Mouse (Mus musculus) intestine, embryonic 16.5 days (tissue): ENCODE measurements at regions not wholly inside any gene's neighbourhood (a gene's known extent, or its start where the extent isn't known, plus 50 kb on each side); places are given as distances from the start of the nearest gene placed in this dataset.

ENCODE experiments used
- ATAC-seq: fragments of 200-750 bp; cut with Nextera tagmentation; 2 replicates; pipeline ENCODE4 v1.8.0; 2017; ENCODE audit warnings: moderate TSS enrichment, moderate library complexity
- H3K27ac ChIP-seq: fragments of 300-500 bp; sonication (generic); 2 replicates; pipeline ENCODE4 v1.5.1; 2014; ENCODE audit warnings: mild to moderate bottlenecking, low read length
- H3K27me3 ChIP-seq: fragments of 300-500 bp; sonication (generic); replicated peaks from 2 replicates; pipeline ENCODE4 v1.6.1; 2014; ENCODE audit warnings: low read length, control low read depth, mixed read lengths; ENCODE audit not compliant: control insufficient read depth, insufficient read depth
- H3K36me3 ChIP-seq: fragments of 300-500 bp; sonication (generic); 2 replicates; pipeline ENCODE4 v1.6.1; 2014; ENCODE audit warnings: low read length, control low read depth; ENCODE audit not compliant: control insufficient read depth, insufficient read depth
- H3K4me1 ChIP-seq: fragments of 300-500 bp; sonication (generic); 2 replicates; pipeline ENCODE4 v1.6.1; 2014; ENCODE audit warnings: low read length, control low read depth, mixed read lengths; ENCODE audit not compliant: control insufficient read depth, insufficient read depth
- H3K4me2 ChIP-seq: fragments of 300-500 bp; sonication (generic); 2 replicates; pipeline ENCODE4 v1.6.1; 2014; ENCODE audit warnings: low read depth, low read length, control low read depth
- H3K4me3 ChIP-seq: fragments of 300-500 bp; sonication (generic); 2 replicates; pipeline ENCODE4 v1.5.1; 2014; ENCODE audit warnings: mild to moderate bottlenecking, low read length
- H3K9ac ChIP-seq: fragments of 300-500 bp; sonication (generic); 2 replicates; pipeline ENCODE4 v1.6.1; 2014; ENCODE audit warnings: low read depth, low read length
- H3K9me3 ChIP-seq: fragments of 300-500 bp; sonication (generic); 2 replicates; pipeline ENCODE4 v1.6.1; 2016; ENCODE audit warnings: low read length, control low read depth; ENCODE audit not compliant: control insufficient read depth
- WGBS: fragments of 180-500 bp; shearing (Covaris S2); extraction: QIAGEN DNeasy Blood & Tissue Kit; methylation state at CpG from one replicate; pipeline ENCODE4 v1.1.7; 2014; 5-methylcytosine and 5-hydroxymethylcytosine counted together

- Histone ChIP-seq H3K36me3 (no peaks in the 10 kb centered on the region), H3K4me3 (no peak overlapping the region), H3K27me3 (no peaks in the 10 kb centered on the region), H3K4me1 (no peaks in the 10 kb centered on the region), H3K9me3 (no peaks in the 10 kb centered on the region), H3K4me2 (no peak overlapping the region), H3K9ac (no peak overlapping the region), H3K27ac (no peak overlapping the region)
- ATAC-seq = no peak
- 49% methylated on average over 6 of the region's 6 CpGs for WGBS
Measured at GRCm38 (mm10) chr9:78879955-78880642, 264.8 kb downstream of the Cd109 start.

- Histone ChIP-seq H3K27ac (no peak overlapping the region), H3K4me1 (no peaks in the 10 kb centered on the region)
Measured at GRCm38 (mm10) chr9:78880643-78881306, 265.4 kb downstream of the Cd109 start.

GRCm38 (mm10) chr9:78881307-78881790 is 266.0 kb downstream of the Cd109 start:
- no peak overlapping the region for H3K9ac ChIP-seq
- H3K4me1 ChIP-seq = no peaks in the 10 kb centered on the region
- no peak overlapping the region for H3K27ac ChIP-seq
- no peak overlapping the region for H3K4me3 ChIP-seq
- no peaks in the 10 kb centered on the region for H3K27me3 ChIP-seq
- no peaks in the 10 kb centered on the region for H3K36me3 ChIP-seq
- H3K9me3 ChIP-seq = no peaks in the 10 kb centered on the region
- WGBS = 62% methylated on average over 5 of the region's 5 CpGs
- no peak overlapping the region for H3K4me2 ChIP-seq
- no peak for ATAC-seq

More at GRCm38 (mm10) chr9:78880643-78881306, 265.4 kb downstream of the Cd109 start:
- Histone ChIP-seq H3K27me3 (no peaks in the 10 kb centered on the region), H3K4me3 (no peak overlapping the region), H3K9me3 (no peaks in the 10 kb centered on the region), H3K4me2 (no peak overlapping the region), H3K9ac (no peak overlapping the region), H3K36me3 (no peaks in the 10 kb centered on the region)
- 64% methylated on average over 4 of the region's 4 CpGs for WGBS
- no peak for ATAC-seq

GRCm38 (mm10) chr9:78903211-78903610 is 287.9 kb downstream of the Cd109 start:
- WGBS = 69% methylated on average over 9 of the region's 9 CpGs
- Histone ChIP-seq H3K9me3 (no peaks in the 10 kb centered on the region), H3K4me3 (no peak overlapping the region), H3K27ac (no peak overlapping the region), H3K4me2 (no peak overlapping the region), H3K27me3 (no peaks in the 10 kb centered on the region), H3K36me3 (no peaks in the 10 kb centered on the region), H3K9ac (no peak overlapping the region), H3K4me1 (no peaks in the 10 kb centered on the region)
- no peak for ATAC-seq

GRCm38 (mm10) chr9:78917336-78917735 is 302.0 kb downstream of the Cd109 start:
- H3K4me1 ChIP-seq = no peaks in the 10 kb centered on the region
- 88% methylated on average over 1 of the region's 1 CpGs for WGBS
- H3K9me3 ChIP-seq = no peaks in the 10 kb centered on the region
- H3K27me3 ChIP-seq = no peaks in the 10 kb centered on the region
- H3K9ac ChIP-seq = no peak overlapping the region
- H3K4me3 ChIP-seq = no peak overlapping the region
- H3K27ac ChIP-seq = no peak overlapping the region
- H3K4me2 ChIP-seq = no peak overlapping the region
- no peaks in the 10 kb centered on the region for H3K36me3 ChIP-seq
- no peak for ATAC-seq

GRCm38 (mm10) chr9:78925977-78926593 is 310.7 kb downstream of the Cd109 start:
- H3K9ac ChIP-seq = no peak overlapping the region
- WGBS = 75% methylated on average over 7 of the region's 7 CpGs

GRCm38 (mm10) chr9:78941648-78942047 is 326.3 kb downstream of the Cd109 start:
- no peaks in the 10 kb centered on the region for H3K36me3 ChIP-seq
- H3K4me2 ChIP-seq = no peak overlapping the region
- no peak overlapping the region for H3K27ac ChIP-seq
- H3K27me3 ChIP-seq = no peaks in the 10 kb centered on the region
- H3K4me1 ChIP-seq = no peaks in the 10 kb centered on the region
- H3K4me3 ChIP-seq = no peak overlapping the region
- H3K9ac ChIP-seq = no peak overlapping the region
- no peak for ATAC-seq
- no peaks in the 10 kb centered on the region for H3K9me3 ChIP-seq

More at GRCm38 (mm10) chr9:78925977-78926593, 310.7 kb downstream of the Cd109 start:
- Histone ChIP-seq H3K4me2 (no peak overlapping the region), H3K4me1 (no peaks in the 10 kb centered on the region), H3K9me3 (no peaks in the 10 kb centered on the region), H3K4me3 (no peak overlapping the region), H3K36me3 (no peaks in the 10 kb centered on the region), H3K27ac (no peak overlapping the region), H3K27me3 (no peaks in the 10 kb centered on the region)
- ATAC-seq = no peak

- no peaks in the 10 kb centered on the region for H3K27me3 ChIP-seq
- H3K27ac ChIP-seq = no peak overlapping the region
- H3K9ac ChIP-seq = no peak overlapping the region
- H3K9me3 ChIP-seq = no peaks in the 10 kb centered on the region
- no peak for ATAC-seq
- H3K36me3 ChIP-seq = no peaks in the 10 kb centered on the region
- H3K4me3 ChIP-seq = no peak overlapping the region
- WGBS = 28% methylated on average over 1 of the region's 1 CpGs
- H3K4me2 ChIP-seq = no peak overlapping the region
- H3K4me1 ChIP-seq = no peaks in the 10 kb centered on the region
Measured at GRCm38 (mm10) chr9:78964813-78965212, 349.5 kb downstream of the Cd109 start.

GRCm38 (mm10) chr9:78965226-78965950 is 350.0 kb downstream of the Cd109 start:
- H3K9ac ChIP-seq = no peak overlapping the region
- H3K4me3 ChIP-seq = no peak overlapping the region
- H3K4me2 ChIP-seq = no peak overlapping the region
- WGBS = 72% methylated on average over 14 of the region's 14 CpGs
- no peaks in the 10 kb centered on the region for H3K9me3 ChIP-seq
- H3K27ac ChIP-seq = no peak overlapping the region
- no peaks in the 10 kb centered on the region for H3K27me3 ChIP-seq
- no peaks in the 10 kb centered on the region for H3K4me1 ChIP-seq
- H3K36me3 ChIP-seq = no peaks in the 10 kb centered on the region
- ATAC-seq = no peak
